Mouse (Mus musculus): Measurements from ENCODE around the gene Eif2b2.

GRCm38 (mm10) chr12:85196191-85196590 lies 23.1 kb upstream of the Eif2b2 start:
- TF ChIP-seq CTCF (IDR thresholded peaks at IDR 0.05) (no peak), EP300 (IDR thresholded peaks at IDR 0.05) (no peak)

Data from lung, postnatal 0 days (tissue).